Mouse (Mus musculus) cerebellum, adult 2 months (tissue): ENCODE measurements at regions not wholly inside any gene's neighbourhood (a gene's known extent, or its start where the extent isn't known, plus 50 kb on each side); places are given as distances from the start of the nearest gene placed in this dataset.

Experiments used
- CTCF ChIP-seq: fragments of 200-500 bp; IDR thresholded peaks from 2 replicates; pipeline ENCODE4 v1.5.1; 2011; ENCODE audit warnings: low read depth, mild to moderate bottlenecking, control low read depth, low read length, moderate library complexity, borderline replicate concordance; ENCODE audit not compliant: insufficient read depth
- POLR2A ChIP-seq: fragments of 200-500 bp; IDR thresholded peaks from 2 replicates; pipeline ENCODE4 v1.6.1; 2011; ENCODE audit warnings: low read length, control low read depth, borderline replicate concordance; ENCODE audit not compliant: insufficient read depth

DNA sequence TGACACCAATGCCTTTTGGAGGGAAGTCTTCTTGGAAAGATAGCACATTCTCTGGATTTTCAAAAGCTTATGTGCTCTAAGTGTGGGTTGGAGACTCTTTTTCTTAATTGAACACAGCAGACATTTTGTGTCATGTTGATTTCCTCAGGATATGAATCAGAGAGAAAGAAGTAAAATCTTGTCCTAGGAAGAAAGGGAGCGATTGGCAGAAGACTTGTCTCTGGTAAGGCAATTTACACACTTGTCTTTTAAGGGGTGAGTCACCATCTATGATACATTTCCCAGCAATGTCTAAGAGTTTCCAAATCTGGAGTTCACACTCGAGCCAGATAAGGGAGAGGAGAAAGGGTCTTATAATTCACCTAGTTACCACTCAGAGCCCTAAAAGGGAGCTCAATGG is 326.5 kb upstream of the Ubash3b start:
- no peak for TF ChIP-seq POLR2A
- TF ChIP-seq CTCF: no peak
